Mouse (Mus musculus): ENCODE measurements around the gene Trappc3l. TPM values are rescaled to one million over a fixed set of nuclear protein-coding genes. Genes with fewer than 3 reads are reported as not detected.

Gene Trappc3l
- not detected for polyA plus RNA-seq (2017; shearing (Covaris generic))

GRCm38 (mm10) chr10:34037401-34037800, at the start of gene Trappc3l:
Gene Trappc3l, plus strand, starts transcription at chr10:34037597.

GRCm38 (mm10) chr10:34019302-34020075, 17.9 kb upstream of the Trappc3l start, which contains the start of gene Rwdd1:
Gene Rwdd1, minus strand, starts transcription at chr10:34019624.

GRCm38 (mm10) chr10:34044210-34044609, 6.8 kb downstream of the Trappc3l start, which contains the start of gene Calhm4:
Gene Calhm4, minus strand, starts transcription at chr10:34044310.

DNA sequence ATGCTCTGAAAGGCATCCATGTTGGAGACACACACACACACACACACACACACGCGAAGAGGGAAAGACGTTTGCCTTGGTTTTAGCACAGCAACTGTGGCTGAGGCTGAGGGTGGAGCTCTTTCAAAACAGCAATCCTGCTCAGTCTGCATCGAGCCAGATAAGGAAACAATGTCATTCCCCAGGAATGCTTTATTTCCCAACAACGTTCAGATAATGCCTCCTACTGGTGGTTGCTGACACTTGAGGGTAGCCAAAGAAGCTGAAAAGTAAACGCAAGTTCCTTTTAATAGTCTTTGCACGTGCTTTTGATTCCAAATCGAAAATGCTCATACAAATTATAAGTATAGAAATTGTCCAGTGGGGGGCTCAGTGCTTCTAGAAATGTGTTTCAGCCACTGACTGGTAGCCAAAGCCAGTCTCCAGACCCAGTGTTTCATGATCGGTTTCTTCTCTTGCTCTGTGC, 59.1 kb downstream of the Trappc3l start, which contains the start of gene Calhm5:
Gene Calhm5, minus strand, starts transcription at position 102 of the 466 bp plus-strand sequence.

DNA sequence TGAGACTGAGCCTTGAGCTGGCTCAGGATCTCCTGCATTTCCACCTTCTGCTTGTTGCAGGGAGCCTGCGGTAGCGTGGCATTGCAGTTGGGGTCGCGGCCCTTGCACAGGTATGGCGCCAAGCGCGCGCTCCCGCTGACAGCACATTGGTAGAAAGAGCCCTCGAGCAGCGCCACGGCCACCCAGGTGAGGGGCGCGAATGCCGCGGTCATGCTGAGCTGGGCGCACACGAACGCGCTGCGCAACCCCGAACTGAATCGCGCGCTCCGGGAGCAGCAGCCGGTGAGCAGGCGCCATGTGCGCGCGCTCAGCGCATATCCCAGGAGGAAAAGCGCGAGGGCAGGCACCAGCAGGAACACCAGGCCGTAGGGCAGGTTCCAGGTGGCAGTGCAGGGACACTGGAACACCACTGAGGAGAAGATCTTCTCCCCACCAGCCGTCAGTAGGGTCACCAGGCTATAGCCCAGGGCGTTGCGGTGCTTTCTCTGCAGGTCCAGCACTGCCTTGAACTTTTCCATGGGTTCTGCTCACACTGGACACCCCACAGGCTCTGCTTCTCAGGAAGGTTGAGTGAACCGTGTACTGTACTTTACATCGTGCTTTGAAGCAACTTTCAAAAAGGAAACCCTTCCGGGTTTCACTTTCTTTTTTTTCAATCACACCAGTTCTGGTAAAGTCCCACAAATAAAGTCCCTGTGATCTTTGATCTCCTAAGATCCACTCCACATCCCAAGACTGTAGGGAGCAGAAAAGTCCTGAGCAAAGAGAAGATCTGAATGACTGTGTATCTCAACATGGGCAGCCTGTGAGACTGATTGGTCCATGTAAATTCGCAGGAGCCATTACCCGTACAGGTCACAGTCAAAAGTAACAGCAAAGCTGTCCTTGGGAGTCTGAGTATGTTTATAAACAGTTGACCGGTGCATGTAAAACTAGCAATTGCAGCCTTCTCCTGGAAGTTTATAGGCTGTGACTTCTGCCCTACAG, 90.3 kb downstream of the Trappc3l start, which contains the start of gene Calhm6:
Gene Calhm6, minus strand, starts transcription at position 593 of the 987 bp plus-strand sequence.

Other genes starting within 250 kb of the Trappc3l start
- gene Sult3a1, start 179.9 kb upstream of the Trappc3l start, polyA plus RNA-seq (2017; shearing (Covaris generic)) = not detected
- 0.09 TPM for gene Rsph4a, start 132.5 kb upstream of the Trappc3l start, polyA plus RNA-seq (2017; shearing (Covaris generic))
- gene Zup1, start 86.3 kb upstream of the Trappc3l start, polyA plus RNA-seq (2017; shearing (Covaris generic)) = 30.3 TPM
- gene Rwdd1, start 18.0 kb upstream of the Trappc3l start, polyA plus RNA-seq (2017; shearing (Covaris generic)) = 75.3 TPM
- not detected for gene Calhm4, start 6.7 kb downstream of the Trappc3l start, polyA plus RNA-seq (2017; shearing (Covaris generic))
- not detected for gene Calhm5, start 58.9 kb downstream of the Trappc3l start, polyA plus RNA-seq (2017; shearing (Covaris generic))
- gene Calhm6, start 90.4 kb downstream of the Trappc3l start, polyA plus RNA-seq (2017; shearing (Covaris generic)) = 19.5 TPM
- 10.0 TPM for gene Dse, start 170.1 kb downstream of the Trappc3l start, polyA plus RNA-seq (2017; shearing (Covaris generic))
- gene Tspyl1, start 244.6 kb downstream of the Trappc3l start, polyA plus RNA-seq (2017; shearing (Covaris generic)) = 131 TPM